Mouse (Mus musculus) ES-E14 (cell line): ENCODE measurements at regions not wholly inside any gene's neighbourhood (a gene's known extent, or its start where the extent isn't known, plus 50 kb on each side); places are given as distances from the start of the nearest gene placed in this dataset.

ENCODE experiments used
- HCFC1 ChIP-seq: IDR thresholded peaks from 2 replicates; pipeline ENCODE4 v1.6.1; 2012; ENCODE audit warnings: low read length, inconsistent platforms, borderline replicate concordance; ENCODE audit not compliant: insufficient read depth
- ZC3H11A ChIP-seq: IDR thresholded peaks from 2 replicates; pipeline ENCODE4 v1.6.1; 2012; ENCODE audit warnings: low read depth, mild to moderate bottlenecking, inconsistent platforms, low read length, borderline replicate concordance

DNA sequence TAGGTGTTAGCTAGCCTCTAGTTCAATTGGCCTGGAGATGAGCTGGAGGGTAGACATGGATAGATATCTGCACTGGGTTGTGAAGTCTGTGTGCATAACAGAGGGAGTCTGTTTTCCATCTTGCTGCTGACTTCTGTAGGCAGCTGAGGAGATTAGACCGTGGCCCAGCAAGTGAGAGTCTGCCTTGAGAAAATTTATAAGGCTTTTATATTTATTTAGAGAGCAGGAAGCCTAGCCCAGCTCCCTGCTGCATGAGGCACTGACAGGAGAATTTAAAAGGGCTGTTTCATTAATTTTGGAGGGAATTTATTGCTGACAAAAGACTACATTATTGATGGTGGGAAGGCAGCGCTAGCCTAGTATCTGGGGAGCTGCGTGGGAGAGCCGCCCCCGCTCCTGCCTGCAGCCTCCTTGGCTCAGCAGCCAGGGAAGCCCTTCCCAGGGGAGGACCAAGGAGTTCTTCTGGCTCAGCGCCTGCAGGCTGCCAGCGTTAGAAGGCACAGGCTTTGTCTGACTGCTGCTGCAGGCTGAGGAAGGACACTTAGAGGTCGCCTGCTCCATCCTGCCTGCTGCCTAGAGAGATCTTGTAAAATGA is 135.0 kb downstream of the Ccdc50 start:
- TF ChIP-seq HCFC1: no peak
- no peak for TF ChIP-seq ZC3H11A
